Mouse (Mus musculus) CH12.LX (cell line): ENCODE data around the gene Slc7a8. TPM values are rescaled to one million over a fixed set of nuclear protein-coding genes. Genes with fewer than 3 reads are reported as not detected.

ENCODE experiments used
- DNase-seq: peaks from one replicate; pipeline ENCODE4 v3.0.0-alpha.2; 2013; ENCODE audit errors: extremely low read depth
- H3K27ac ChIP-seq: 2 replicates; pipeline ENCODE4 v1.5.1; 2012; ENCODE audit warnings: low read depth, mild to moderate bottlenecking, control low read depth, moderate library complexity; ENCODE audit not compliant: insufficient read depth
- H3K27me3 ChIP-seq: replicated peaks from 2 replicates; pipeline ENCODE3; 2012; ENCODE audit warnings: inconsistent platforms
- H3K36me3 ChIP-seq, 2 experiments: replicated peaks in 1 of 2; 2 replicates each; pipeline versions ENCODE3 to v1.6.1; 2012; ENCODE audit warnings: inconsistent platforms in 1 of 2, low read length in 1 of 2, mild to moderate bottlenecking in 1 of 2, mixed read lengths in 1 of 2, moderate library complexity in 1 of 2; ENCODE audit not compliant: control insufficient read depth in 1 of 2, insufficient read depth in 1 of 2
- H3K4me1 ChIP-seq, 2 experiments: 2 replicates each; pipeline ENCODE4 v1.6.1; 2012; ENCODE audit warnings: inconsistent platforms in 1 of 2, moderate library complexity in 1 of 2; ENCODE audit not compliant: insufficient read depth in 2 of 2, control insufficient read depth in 1 of 2
- H3K4me2 ChIP-seq: 2 replicates; pipeline ENCODE4 v1.6.1; 2012; ENCODE audit warnings: low read depth, mild to moderate bottlenecking, control low read depth; ENCODE audit not compliant: poor library complexity, insufficient read depth, severe bottlenecking
- H3K4me3 ChIP-seq, 3 experiments: fragments of 150-350 bp in 1 of 3; sonication (generic) in 1 of 3; replicated peaks in 1 of 3; 2 replicates each; pipeline versions ENCODE3 to v1.5.1; 2011 to 2012; ENCODE audit warnings: low read depth in 2 of 3, low read length in 2 of 3, mild to moderate bottlenecking in 2 of 3, moderate library complexity in 2 of 3, control low read depth in 1 of 3, improper control_type of control experiment in 1 of 3, inconsistent platforms in 1 of 3, mixed read lengths in 1 of 3; ENCODE audit not compliant: poor library complexity in 1 of 3
- H3K79me2 ChIP-seq: replicated peaks from 2 replicates; pipeline ENCODE4 v1.6.1; 2012; ENCODE audit warnings: mild to moderate bottlenecking, moderate library complexity; ENCODE audit not compliant: control insufficient read depth, poor library complexity, insufficient read depth, severe bottlenecking; ENCODE audit errors: extremely low read depth
- H3K9ac ChIP-seq: 2 replicates; pipeline ENCODE4 v1.6.1; 2012; ENCODE audit warnings: low read depth, mild to moderate bottlenecking, control low read depth, moderate library complexity; ENCODE audit not compliant: insufficient read depth
- H3K9me3 ChIP-seq: replicated peaks from 2 replicates; pipeline ENCODE3; 2012; ENCODE audit warnings: low read length, inconsistent platforms, mixed read lengths
- BHLHE40 ChIP-seq: IDR thresholded peaks from 2 replicates; pipeline ENCODE4 v1.6.1; 2011; ENCODE audit warnings: mild to moderate bottlenecking, low read depth, low read length, improper control_type of control experiment
- CTCF ChIP-seq, 2 experiments: IDR thresholded peaks in 1 of 2; conservative IDR thresholded peaks in 1 of 2; 2 replicates each; pipeline ENCODE4 v1.5.1; 2011 to 2012; ENCODE audit warnings: low read depth in 2 of 2, low read length in 2 of 2, improper control_type of control experiment in 1 of 2, inconsistent platforms in 1 of 2, mild to moderate bottlenecking in 1 of 2, moderate library complexity in 1 of 2
- EP300 ChIP-seq: IDR thresholded peaks from 2 replicates; pipeline ENCODE4 v1.6.1; 2011; ENCODE audit warnings: low read length, improper control_type of control experiment
- ETS1 ChIP-seq: conservative IDR thresholded peaks from 2 replicates; pipeline ENCODE4 v1.6.1; 2012; ENCODE audit warnings: low read depth, mild to moderate bottlenecking, inconsistent platforms, low read length, improper control_type of control experiment, moderate library complexity
- GABPA ChIP-seq: IDR thresholded peaks from 2 replicates; pipeline ENCODE4 v1.6.1; 2012; ENCODE audit warnings: low read depth, low read length, improper control_type of control experiment, inconsistent platforms; ENCODE audit not compliant: insufficient replicate concordance
- HCFC1 ChIP-seq: IDR thresholded peaks from 2 replicates; pipeline ENCODE4 v1.6.1; 2012; ENCODE audit warnings: low read depth, mild to moderate bottlenecking, inconsistent platforms, low read length, improper control_type of control experiment
- IRF4 ChIP-seq: IDR thresholded peaks from 2 replicates; pipeline ENCODE4 v1.6.1; 2014; ENCODE audit warnings: low read depth, mild to moderate bottlenecking, inconsistent platforms, low read length, improper control_type of control experiment
- MAFK ChIP-seq: IDR thresholded peaks from 2 replicates; pipeline ENCODE4 v1.6.1; 2011; ENCODE audit warnings: low read length, improper control_type of control experiment; ENCODE audit not compliant: insufficient replicate concordance
- MAX ChIP-seq: IDR thresholded peaks from 2 replicates; pipeline ENCODE4 v1.6.1; 2011; ENCODE audit warnings: low read length, improper control_type of control experiment
- MEF2A ChIP-seq: IDR thresholded peaks from 2 replicates; pipeline ENCODE4 v1.6.1; 2014; ENCODE audit warnings: low read depth, mild to moderate bottlenecking, inconsistent platforms, low read length, improper control_type of control experiment, borderline replicate concordance
- RAD21 ChIP-seq: IDR thresholded peaks from 2 replicates; pipeline ENCODE4 v1.6.1; 2011; ENCODE audit warnings: low read depth, mild to moderate bottlenecking, low read length, improper control_type of control experiment, moderate library complexity
- SMC3 ChIP-seq: IDR thresholded peaks from 2 replicates; pipeline ENCODE4 v1.6.1; 2011; ENCODE audit warnings: low read depth, low read length, improper control_type of control experiment
- TCF12 ChIP-seq: IDR thresholded peaks from 2 replicates; pipeline ENCODE4 v1.6.1; 2014; ENCODE audit warnings: low read depth, mild to moderate bottlenecking, inconsistent platforms, low read length, improper control_type of control experiment
- USF1 ChIP-seq: IDR thresholded peaks from 2 replicates; pipeline ENCODE4 v1.6.1; 2014; ENCODE audit warnings: low read depth, mild to moderate bottlenecking, inconsistent platforms, low read length, improper control_type of control experiment
- ZMIZ1 ChIP-seq: IDR thresholded peaks from 2 replicates; pipeline ENCODE4 v1.6.1; 2012; ENCODE audit warnings: low read depth, mild to moderate bottlenecking, inconsistent platforms, low read length, improper control_type of control experiment
- ZNF384 ChIP-seq: IDR thresholded peaks from 2 replicates; pipeline ENCODE4 v1.6.1; 2012; ENCODE audit warnings: low read depth, low read length, improper control_type of control experiment, inconsistent platforms
- dilution Hi-C: fragments of 300-500 bp; cut with MboI; formaldehyde crosslinking; loops from 2 replicates; pipeline ENCODE4 v1.14.3; 2020; ENCODE audit warnings: low sequenced_read_pairs; ENCODE audit not compliant: extremely low pct_unique_long_range_greater_than_20kb, extremely low pct_ligation_motif_present
- in situ Hi-C: fragments of 300-500 bp; cut with MboI; formaldehyde crosslinking; loops from 3 replicates; pipeline ENCODE4 v1.14.3; 2019; ENCODE audit warnings: low sequenced_read_pairs, low pct_ligation_motif_present, low pct_unique_long_range_greater_than_20kb, mixed read lengths
- polyA plus RNA-seq: library from polyadenylated mRNA; unstranded; fragments of >175 nt; gene quantifications from 2 replicates; pipeline ENCODE4 v1.2.1, GENCODE M21; 2012; ENCODE audit warnings: low read depth; ENCODE audit not compliant: insufficient read length
- total RNA-seq, 2 experiments: library from RNA; depleted of rRNA; stranded (reverse); fragments of 300-350 nt in 1 of 2; fragments of >200 nt in 1 of 2; gene quantifications; 2 replicates each; pipeline ENCODE4 v1.2.3; 2012 to 2014

Slc7a8 gene
- total and polyA plus RNA-seq, 3 experiments = 0.13 to 0.17 TPM; not detected in 1

DNA sequence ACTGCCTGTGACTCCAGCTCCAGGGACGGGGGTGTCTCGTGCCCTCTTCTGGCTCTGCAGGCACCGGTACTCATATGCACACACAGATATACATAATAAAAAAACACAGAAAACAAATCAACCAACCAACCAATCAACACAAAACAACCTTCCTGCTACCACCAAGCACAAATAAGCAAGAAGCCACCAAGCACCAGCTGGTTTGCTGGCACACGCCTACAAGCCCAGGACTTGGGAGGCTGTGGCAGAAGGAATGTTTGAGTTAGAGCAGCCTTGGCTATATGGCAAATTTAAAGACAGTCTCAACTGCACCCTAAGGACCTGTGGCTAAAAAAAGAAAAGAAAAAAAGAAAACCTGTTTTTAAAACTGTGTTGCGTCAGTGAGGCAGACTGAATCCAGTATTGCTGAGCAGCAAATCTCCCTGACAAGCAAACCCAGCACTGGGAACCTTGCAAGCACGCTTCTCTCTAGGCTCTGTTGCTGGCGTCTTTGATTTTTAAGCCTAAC is 6.2 kb downstream of the Slc7a8 start:
- Histone ChIP-seq H3K4me3 (no peak overlapping the region), H3K9ac (no peak overlapping the region), H3K79me2 (no peaks in the 10 kb centered on the region), H3K4me1 (0 out of 4 replicates have a peak, but pooled peaks cover 0 to 2% of the 10 kb centered on the region in 2 experiments), H3K9me3 (no peaks in the 10 kb centered on the region), H3K27ac (no peak overlapping the region), H3K4me2 (no peak overlapping the region), H3K36me3 (no peaks in the 10 kb centered on the region), H3K27me3 (peaks cover 7% of the 10 kb centered on the region)
- no peak for DNase-seq
- dilution Hi-C loops (no loop called here), in situ Hi-C loops (no loop called here)
- TF ChIP-seq MAFK = no peak
- TF ChIP-seq TCF12 = no peak
- TF ChIP-seq USF1 = no peak
- TF ChIP-seq SMC3 = no peak
- no peak for TF ChIP-seq HCFC1
- TF ChIP-seq CTCF (conservative IDR thresholded peaks at IDR 0.05 in 1 of 2, IDR thresholded peaks at IDR 0.05 in 1 of 2; ENCODE audit: low read depth in 2 of 2, low read length in 2 of 2) = no peak
- no peak for TF ChIP-seq MEF2A
- TF ChIP-seq ZNF384 = no peak
- no peak for TF ChIP-seq MAX
- TF ChIP-seq ETS1 = no peak

DNA sequence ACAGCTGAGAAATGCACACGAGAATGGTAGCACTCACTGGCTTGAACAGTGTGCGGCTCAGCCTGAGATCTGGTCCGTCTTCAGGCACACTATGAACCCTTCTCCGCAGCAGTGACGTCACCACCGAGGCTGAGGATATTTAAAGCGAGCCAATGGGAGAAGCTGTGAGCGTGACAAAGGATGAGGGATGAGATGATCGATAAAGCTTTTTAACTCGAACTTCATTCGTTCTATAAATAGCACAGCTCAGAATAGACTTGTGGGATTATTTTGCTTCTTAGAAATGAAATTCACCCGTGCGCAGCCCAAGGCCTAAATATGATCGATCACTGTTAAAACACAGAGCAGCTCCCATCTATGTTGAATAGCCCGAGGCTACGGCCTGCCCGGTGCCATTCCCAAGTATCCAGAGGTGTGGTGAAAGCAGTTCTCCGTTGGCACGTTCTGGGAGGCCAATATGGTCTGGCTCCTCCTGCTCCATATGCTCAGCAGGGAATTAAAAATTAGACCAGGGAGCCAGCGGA is 9.4 kb downstream of the Slc7a8 start:
- Histone ChIP-seq H3K27me3 (peaks cover 2% of the 10 kb centered on the region), H3K4me1 (0 out of 4 replicates have a peak, but pooled peaks cover 0 to 5% of the 10 kb centered on the region in 2 experiments), H3K79me2 (no peaks in the 10 kb centered on the region), H3K4me3 (no peak overlapping the region), H3K9ac (no peak overlapping the region)
- in situ Hi-C loops = loop anchor here (5.0 kb wide), 1 partner anchor 35 kb away; no protein-coding TSS in a partner anchor
- TF ChIP-seq MAFK (no peak), RAD21 (no peak), IRF4 (no peak), BHLHE40 (no peak), HCFC1 (no peak)
- TF ChIP-seq, all 38 proteins: peak for 0
- H3K4me2 ChIP-seq = no peak overlapping the region
- no peak for DNase-seq
- H3K9me3 ChIP-seq = no peaks in the 10 kb centered on the region
- H3K27ac ChIP-seq = no peak overlapping the region
- H3K36me3 ChIP-seq = no peaks in the 10 kb centered on the region
- dilution Hi-C loops = no loop called here

DNA sequence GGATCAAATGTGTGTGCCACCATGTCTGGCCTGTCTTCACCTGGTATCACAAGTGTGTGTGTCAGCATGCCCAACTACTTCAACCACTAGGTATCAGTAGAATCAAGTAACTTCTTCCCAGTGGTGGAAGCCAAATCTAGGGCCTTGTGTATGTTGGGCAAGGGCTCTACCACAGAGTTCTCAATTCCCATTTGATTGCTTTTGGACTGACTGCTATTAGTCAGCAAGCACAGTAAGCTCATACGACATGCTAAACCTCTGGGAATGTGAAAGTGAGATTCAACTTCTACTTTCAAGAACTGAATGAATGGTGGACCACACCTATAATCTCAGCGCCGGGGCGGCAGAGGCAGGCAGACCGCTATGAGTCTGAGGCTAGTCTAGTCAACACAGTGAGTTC is 11.4 kb downstream of the Slc7a8 start:
- Histone ChIP-seq H3K9me3 (no peaks in the 10 kb centered on the region), H3K27ac (no peak overlapping the region), H3K9ac (no peak overlapping the region), H3K4me3 (no peak overlapping the region), H3K4me1 (0 out of 4 replicates have a peak, but pooled peaks cover 0 to 5% of the 10 kb centered on the region in 2 experiments), H3K4me2 (no peak overlapping the region), H3K36me3 (no peaks in the 10 kb centered on the region), H3K27me3 (peaks cover 2% of the 10 kb centered on the region), H3K79me2 (no peaks in the 10 kb centered on the region)
- DNase-seq = no peak
- no peak for TF ChIP-seq BHLHE40
- TF ChIP-seq ZMIZ1 = no peak
- TF ChIP-seq MAFK = 0 out of 2 replicates have a peak, but pooled peaks have one; percentile 53
- peak; percentile 19; the same call in 1 of the 2 replicates for TF ChIP-seq IRF4
- TF ChIP-seq HCFC1 = no peak
- TF ChIP-seq SMC3 = no peak
- TF ChIP-seq MAX = no peak
- TF ChIP-seq EP300 = peak; percentile 13; the same call in 1 of the 2 replicates
- TF ChIP-seq GABPA = no peak
- in situ Hi-C loops (loop anchor here (5.0 kb wide), 1 partner anchor 33 kb away; no protein-coding TSS in a partner anchor), dilution Hi-C loops (no loop called here)
